Mouse (Mus musculus): Measurements from ENCODE around the gene Foxl1. TPM values are rescaled to one million over a fixed set of nuclear protein-coding genes. Genes with fewer than 3 reads are reported as not detected.

The Foxl1 gene
- polyA plus RNA-seq, 1 experiment from 2014 or later, result 3.3 TPM

DNA sequence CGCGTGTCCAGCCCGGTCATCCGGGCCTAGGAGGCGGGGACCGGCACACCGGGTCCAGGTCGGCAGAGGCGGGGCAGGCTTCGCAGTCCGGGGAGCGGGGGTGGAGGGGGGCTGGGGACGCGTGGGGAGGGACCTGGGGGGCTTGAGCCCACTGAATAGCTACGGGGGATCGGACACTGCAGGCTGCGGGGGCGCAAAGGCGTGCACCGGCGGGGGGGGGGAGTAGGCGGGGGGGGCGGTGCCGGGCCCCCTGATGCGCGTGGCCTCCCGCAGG, 43.9 kb upstream of the Foxl1 start:
- peak overlapping the region; percentile 83 for H3K9ac ChIP-seq (ENCODE audit: low read length)
- peaks cover 2% of the 10 kb centered on the region; the same call in 1 of the 2 replicates for H3K4me1 ChIP-seq (replicated peaks; ENCODE audit: control insufficient read depth, insufficient read depth, low read length)
- H3K36me3 ChIP-seq (ENCODE audit: control insufficient read depth, insufficient read depth, low read length), result no peaks in the 10 kb centered on the region
- peak overlapping the region; percentile 79 for H3K4me2 ChIP-seq (ENCODE audit: low read depth, low read length)
- H3K27ac ChIP-seq (ENCODE audit: low read length), result peak overlapping the region; percentile 99
- peak overlapping the region; percentile 57 for H3K4me3 ChIP-seq (ENCODE audit: low read length)
- WGBS, result 2% methylated on average over 8 of the region's 27 CpGs
- no peaks in the 10 kb centered on the region for H3K9me3 ChIP-seq (ENCODE audit: control insufficient read depth, low read length)
- peaks cover 57% of the 10 kb centered on the region for H3K27me3 ChIP-seq (ENCODE audit: control insufficient read depth, insufficient read depth, low read depth, low read length)
- no peak for ATAC-seq (ENCODE audit: low read depth)

DNA sequence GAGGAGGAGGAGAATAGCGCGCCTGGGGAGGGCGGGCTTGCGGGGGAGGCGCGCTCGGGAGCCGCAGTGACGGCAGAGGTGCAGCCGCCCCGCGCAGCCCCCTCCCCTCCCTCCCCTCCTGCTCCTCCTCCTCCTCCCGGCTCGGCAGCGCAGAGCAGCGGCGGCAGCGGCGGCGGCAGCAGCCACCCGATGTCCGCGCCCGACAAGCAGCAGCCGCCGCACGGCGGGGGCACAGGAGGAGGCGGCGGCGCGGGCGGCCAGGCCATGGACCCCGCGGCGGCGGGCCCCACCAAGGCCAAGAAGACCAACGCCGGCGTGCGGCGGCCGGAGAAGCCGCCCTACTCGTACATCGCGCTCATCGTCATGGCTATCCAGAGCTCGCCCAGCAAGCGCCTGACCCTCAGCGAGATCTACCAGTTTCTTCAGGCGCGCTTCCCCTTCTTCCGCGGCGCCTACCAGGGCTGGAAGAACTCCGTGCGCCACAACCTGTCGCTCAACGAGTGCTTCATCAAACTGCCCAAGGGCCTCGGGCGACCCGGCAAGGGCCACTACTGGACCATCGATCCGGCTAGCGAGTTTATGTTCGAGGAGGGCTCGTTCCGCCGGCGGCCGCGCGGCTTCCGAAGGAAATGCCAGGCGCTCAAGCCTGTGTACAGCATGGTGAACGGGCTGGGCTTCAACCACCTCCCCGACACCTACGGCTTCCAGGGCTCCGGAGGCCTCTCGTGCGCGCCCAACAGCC, 43.4 kb upstream of the Foxl1 start, which contains the start of gene Foxf1:
Foxf1 (plus strand) TSS at position 177 of the 742 bp plus-strand sequence.
- peak; percentile 85 for ATAC-seq (ENCODE audit: low read depth)
- Histone ChIP-seq H3K4me1 (replicated peaks; ENCODE audit: control insufficient read depth, insufficient read depth, low read length) (peaks cover 2% of the 10 kb centered on the region; the same call in 1 of the 2 replicates), H3K27me3 (ENCODE audit: control insufficient read depth, insufficient read depth, low read depth, low read length) (peaks cover 62% of the 10 kb centered on the region), H3K4me3 (ENCODE audit: low read length) (peak within 1 kb of the TSS; percentile 57), H3K4me2 (ENCODE audit: low read depth, low read length) (peak within 1 kb of the TSS; percentile 79), H3K27ac (ENCODE audit: low read length) (peak within 1 kb of the TSS; percentile 99), H3K9me3 (ENCODE audit: control insufficient read depth, low read length) (no peaks in the 10 kb centered on the region), H3K36me3 (ENCODE audit: control insufficient read depth, insufficient read depth, low read length) (no peaks in the 10 kb centered on the region), H3K9ac (ENCODE audit: low read length) (peak within 1 kb of the TSS; percentile 83)
- WGBS, result under 1% methylated on average over 56 of the region's 83 CpGs

DNA sequence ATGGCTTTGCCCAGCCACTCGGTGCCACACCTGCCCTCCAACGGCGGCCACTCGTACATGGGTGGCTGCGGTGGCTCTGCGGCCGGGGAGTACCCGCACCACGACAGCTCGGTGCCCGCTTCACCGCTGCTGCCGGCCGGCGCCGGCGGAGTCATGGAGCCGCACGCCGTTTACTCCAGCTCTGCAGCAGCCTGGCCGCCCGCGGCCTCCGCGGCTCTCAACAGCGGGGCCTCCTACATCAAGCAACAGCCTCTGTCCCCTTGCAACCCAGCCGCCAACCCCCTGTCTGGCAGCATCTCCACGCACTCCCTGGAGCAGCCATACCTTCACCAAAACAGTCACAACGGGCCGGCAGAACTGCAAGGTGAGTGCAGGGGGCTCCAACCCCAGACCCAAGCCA, 42.7 kb upstream of the Foxl1 start:
- peak overlapping the region; percentile 99 for H3K27ac ChIP-seq (ENCODE audit: low read length)
- peaks cover 64% of the 10 kb centered on the region for H3K27me3 ChIP-seq (ENCODE audit: control insufficient read depth, insufficient read depth, low read depth, low read length)
- peaks cover 2% of the 10 kb centered on the region; the same call in 1 of the 2 replicates for H3K4me1 ChIP-seq (replicated peaks; ENCODE audit: control insufficient read depth, insufficient read depth, low read length)
- peak overlapping the region; percentile 83 for H3K9ac ChIP-seq (ENCODE audit: low read length)
- H3K9me3 ChIP-seq (ENCODE audit: control insufficient read depth, low read length), result no peaks in the 10 kb centered on the region
- H3K4me3 ChIP-seq (ENCODE audit: low read length), result peak overlapping the region; percentile 57
- H3K4me2 ChIP-seq (ENCODE audit: low read depth, low read length), result peak overlapping the region; percentile 79
- 1% methylated on average over 30 of the region's 30 CpGs for WGBS
- ATAC-seq (ENCODE audit: low read depth), result no peak
- no peaks in the 10 kb centered on the region for H3K36me3 ChIP-seq (ENCODE audit: control insufficient read depth, insufficient read depth, low read length)

DNA sequence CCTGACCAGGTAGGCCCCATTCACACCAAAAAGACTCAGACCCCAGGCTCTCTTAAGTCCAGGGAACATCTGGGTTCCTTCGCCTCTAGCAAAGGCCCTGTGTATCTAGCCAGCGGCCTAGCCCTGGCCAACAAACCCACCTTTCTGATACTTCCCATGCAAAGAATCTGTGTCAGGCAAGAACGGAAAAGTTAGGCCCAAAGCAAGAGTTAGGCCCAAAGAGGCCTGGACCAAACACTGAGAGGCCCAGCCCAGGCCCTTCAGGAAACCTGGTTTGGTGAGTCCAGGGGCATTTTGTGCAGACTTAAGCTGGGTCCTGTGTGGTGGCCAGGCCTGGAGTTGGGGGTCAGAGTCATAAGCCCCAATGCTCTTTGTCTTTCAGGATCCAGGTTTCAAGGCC, 42.2 kb upstream of the Foxl1 start:
- no peaks in the 10 kb centered on the region for H3K9me3 ChIP-seq (ENCODE audit: control insufficient read depth, low read length)
- H3K27me3 ChIP-seq (ENCODE audit: control insufficient read depth, insufficient read depth, low read depth, low read length), result peaks cover 66% of the 10 kb centered on the region
- H3K4me1 ChIP-seq (replicated peaks; ENCODE audit: control insufficient read depth, insufficient read depth, low read length), result peaks cover 4% of the 10 kb centered on the region
- peak overlapping the region; percentile 83 for H3K9ac ChIP-seq (ENCODE audit: low read length)
- peak overlapping the region; percentile 99 for H3K27ac ChIP-seq (ENCODE audit: low read length)
- H3K4me2 ChIP-seq (ENCODE audit: low read depth, low read length), result peak overlapping the region; percentile 79
- no peaks in the 10 kb centered on the region for H3K36me3 ChIP-seq (ENCODE audit: control insufficient read depth, insufficient read depth, low read length)
- WGBS, result 21% methylated on average over 3 of the region's 3 CpGs
- ATAC-seq (ENCODE audit: low read depth), result no peak
- peak overlapping the region; percentile 57 for H3K4me3 ChIP-seq (ENCODE audit: low read length)

DNA sequence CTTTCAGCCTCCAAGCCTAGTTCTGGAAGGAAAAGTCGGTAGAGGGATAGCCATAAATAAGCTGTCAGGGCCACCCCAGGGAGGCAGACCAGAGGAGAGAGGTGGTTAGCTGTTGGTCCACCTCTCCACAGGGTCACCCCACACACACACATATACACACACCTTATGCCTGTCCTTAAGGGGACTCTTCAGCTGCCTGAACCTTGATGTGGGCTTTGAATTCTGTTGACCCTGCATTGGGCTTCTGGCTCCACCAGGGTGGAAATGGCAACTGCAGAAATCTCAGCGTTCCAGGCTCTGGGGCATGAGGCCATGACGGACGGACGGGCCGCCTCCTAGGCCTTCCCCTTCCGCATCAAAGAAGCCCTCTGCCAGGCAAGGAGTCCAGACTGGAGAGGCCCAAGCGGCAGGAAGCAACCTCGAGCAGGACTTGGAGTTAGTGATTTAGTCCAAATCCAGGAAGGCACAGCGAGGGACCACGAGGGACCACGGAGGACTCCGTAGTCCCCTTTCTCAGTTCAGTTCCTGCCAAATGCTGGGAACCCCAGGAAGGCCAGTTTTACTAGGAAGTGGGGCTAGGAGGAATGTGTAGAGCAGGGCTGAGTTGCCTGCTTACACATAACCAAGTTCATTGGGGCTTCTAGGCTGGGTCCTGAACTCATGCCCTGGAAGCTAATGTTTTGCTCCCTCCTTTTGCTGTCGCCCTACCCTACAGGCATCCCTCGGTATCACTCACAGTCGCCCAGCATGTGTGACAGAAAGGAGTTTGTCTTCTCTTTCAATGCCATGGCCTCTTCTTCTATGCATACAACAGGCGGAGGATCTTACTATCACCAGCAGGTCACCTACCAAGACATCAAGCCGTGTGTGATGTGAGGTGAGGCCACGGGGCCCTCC, 41.5 kb upstream of the Foxl1 start:
- ATAC-seq (ENCODE audit: low read depth), result no peak
- Histone ChIP-seq H3K36me3 (ENCODE audit: control insufficient read depth, insufficient read depth, low read length) (no peaks in the 10 kb centered on the region), H3K27me3 (ENCODE audit: control insufficient read depth, insufficient read depth, low read depth, low read length) (peaks cover 71% of the 10 kb centered on the region), H3K9me3 (ENCODE audit: control insufficient read depth, low read length) (no peaks in the 10 kb centered on the region), H3K4me2 (ENCODE audit: low read depth, low read length) (peak overlapping the region; percentile 79), H3K9ac (ENCODE audit: low read length) (peak overlapping the region; percentile 83), H3K4me3 (ENCODE audit: low read length) (peak overlapping the region; percentile 57), H3K4me1 (replicated peaks; ENCODE audit: control insufficient read depth, insufficient read depth, low read length) (peaks cover 6% of the 10 kb centered on the region), H3K27ac (ENCODE audit: low read length) (peak overlapping the region; percentile 99)
- 9% methylated on average over 19 of the region's 19 CpGs for WGBS

DNA sequence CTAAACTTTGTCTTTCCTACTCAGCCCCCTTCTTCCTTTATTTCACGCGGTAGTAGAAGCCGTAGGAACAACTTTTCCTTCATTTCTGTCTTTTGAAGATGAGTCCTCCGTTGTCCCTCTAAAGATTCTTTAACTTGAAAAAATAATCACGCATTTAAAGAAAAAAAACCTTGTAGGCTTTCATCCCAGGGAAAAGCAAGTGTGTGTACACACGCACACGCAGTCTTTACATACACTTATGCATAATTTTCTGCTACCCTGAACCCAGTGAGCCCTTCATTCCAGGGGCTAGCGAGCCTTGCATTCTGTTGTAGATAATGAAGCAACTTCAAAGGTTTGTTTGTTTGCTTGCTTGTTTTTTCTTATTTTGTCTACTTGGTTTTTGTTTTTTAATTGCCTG, 39.5 kb upstream of the Foxl1 start:
- Histone ChIP-seq H3K4me3 (ENCODE audit: low read length) (peak overlapping the region; percentile 57), H3K36me3 (ENCODE audit: control insufficient read depth, insufficient read depth, low read length) (no peaks in the 10 kb centered on the region), H3K9ac (ENCODE audit: low read length) (peak overlapping the region; percentile 69), H3K27ac (ENCODE audit: low read length) (no peak overlapping the region), H3K4me1 (replicated peaks; ENCODE audit: control insufficient read depth, insufficient read depth, low read length) (peaks cover 7% of the 10 kb centered on the region), H3K4me2 (ENCODE audit: low read depth, low read length) (peak overlapping the region; percentile 79), H3K9me3 (ENCODE audit: control insufficient read depth, low read length) (no peaks in the 10 kb centered on the region), H3K27me3 (ENCODE audit: control insufficient read depth, insufficient read depth, low read depth, low read length) (peaks cover 54% of the 10 kb centered on the region)
- 9% methylated on average over 8 of the region's 8 CpGs for whole genome bisulfite sequencing
- ATAC-seq (ENCODE audit: low read depth), result no peak

DNA sequence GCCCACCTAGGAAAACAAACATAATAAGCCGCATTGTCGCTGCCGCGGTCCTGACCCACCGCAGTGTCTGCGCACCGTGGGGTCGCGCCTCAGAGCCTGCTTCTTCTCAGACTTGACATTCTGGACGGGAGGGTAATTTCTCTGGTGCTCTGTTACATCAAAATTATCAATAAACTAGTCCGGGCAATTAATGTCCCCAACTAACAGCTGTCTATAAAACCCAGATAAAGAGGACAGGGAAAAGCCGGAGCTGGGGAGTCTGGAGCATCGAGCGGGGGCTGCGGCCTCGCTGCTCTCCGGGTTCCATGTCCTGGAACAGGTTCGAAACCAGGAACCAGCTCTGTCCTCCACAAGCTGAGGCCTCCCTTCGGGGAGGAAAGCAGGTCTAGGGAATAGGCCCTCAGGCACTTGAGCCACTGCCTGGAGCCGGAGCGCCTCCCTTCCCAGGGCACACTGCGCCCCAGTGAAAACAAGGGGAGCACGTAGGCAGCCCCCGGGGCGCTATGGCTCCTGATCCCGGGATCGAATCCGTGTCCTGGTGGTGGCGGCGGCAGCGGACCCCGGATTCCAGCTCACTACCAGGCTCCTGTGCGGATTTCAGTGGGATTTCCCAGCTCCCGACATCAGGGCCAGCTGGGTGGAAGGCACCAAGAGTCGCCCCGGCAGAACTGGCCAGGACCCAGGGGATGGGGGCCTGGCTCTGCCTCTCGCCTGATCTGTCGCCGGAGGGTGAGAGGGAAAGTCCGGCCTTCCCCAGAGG, 38.7 kb upstream of the Foxl1 start:
- Histone ChIP-seq H3K27me3 (ENCODE audit: control insufficient read depth, insufficient read depth, low read depth, low read length) (peaks cover 48% of the 10 kb centered on the region), H3K27ac (ENCODE audit: low read length) (peak overlapping the region; percentile 82), H3K4me2 (ENCODE audit: low read depth, low read length) (peak overlapping the region; percentile 79), H3K4me3 (ENCODE audit: low read length) (peak overlapping the region; percentile 57), H3K9ac (ENCODE audit: low read length) (peak overlapping the region; percentile 69), H3K4me1 (replicated peaks; ENCODE audit: control insufficient read depth, insufficient read depth, low read length) (peaks cover 7% of the 10 kb centered on the region), H3K36me3 (ENCODE audit: control insufficient read depth, insufficient read depth, low read length) (no peaks in the 10 kb centered on the region), H3K9me3 (ENCODE audit: control insufficient read depth, low read length) (no peaks in the 10 kb centered on the region)
- WGBS, result 6% methylated on average over 40 of the region's 40 CpGs
- ATAC-seq (ENCODE audit: low read depth), result no peak

DNA sequence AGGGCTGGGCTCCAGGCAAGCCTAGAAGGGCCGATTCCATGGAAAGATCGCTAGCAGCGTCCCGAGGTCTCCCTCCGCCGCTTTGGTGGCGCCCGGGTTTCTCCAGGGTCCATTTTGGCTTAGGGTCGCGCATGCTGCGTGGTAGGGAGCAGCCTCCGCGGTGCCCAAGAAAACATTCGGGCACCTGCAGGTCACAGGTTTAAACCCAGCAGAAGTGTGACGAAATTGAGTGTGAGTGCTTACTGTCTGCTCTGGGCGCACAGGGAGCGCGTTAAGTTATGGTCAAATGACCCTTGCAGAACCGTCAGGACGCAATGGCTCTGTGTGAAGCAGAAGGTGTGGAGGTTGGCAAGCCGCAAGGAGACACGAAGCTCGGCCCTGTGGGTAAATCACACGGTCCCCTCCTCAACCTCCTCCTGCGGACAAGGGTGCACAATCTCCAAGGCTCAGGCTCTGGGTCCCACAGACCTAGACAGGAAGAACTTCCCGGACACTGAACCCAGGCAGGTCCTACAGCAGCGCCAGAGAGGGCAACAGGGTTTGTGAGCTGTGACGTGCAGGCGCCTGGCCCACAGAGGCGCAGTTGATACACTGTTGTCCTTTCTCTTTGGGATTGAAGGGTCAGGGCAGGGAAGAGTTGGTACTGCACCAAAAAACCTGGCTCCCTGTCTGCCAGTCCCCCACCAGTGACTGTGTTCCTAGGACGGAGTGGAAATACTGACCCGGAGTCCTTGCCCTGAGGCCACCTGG, 37.9 kb upstream of the Foxl1 start:
- Histone ChIP-seq H3K27ac (ENCODE audit: low read length) (peak overlapping the region; percentile 82), H3K9me3 (ENCODE audit: control insufficient read depth, low read length) (no peaks in the 10 kb centered on the region), H3K4me3 (ENCODE audit: low read length) (peak overlapping the region; percentile 57), H3K9ac (ENCODE audit: low read length) (peak overlapping the region; percentile 69), H3K27me3 (ENCODE audit: control insufficient read depth, insufficient read depth, low read depth, low read length) (peaks cover 40% of the 10 kb centered on the region), H3K4me2 (ENCODE audit: low read depth, low read length) (peak overlapping the region; percentile 79), H3K4me1 (replicated peaks; ENCODE audit: control insufficient read depth, insufficient read depth, low read length) (peaks cover 7% of the 10 kb centered on the region), H3K36me3 (ENCODE audit: control insufficient read depth, insufficient read depth, low read length) (no peaks in the 10 kb centered on the region)
- ATAC-seq (ENCODE audit: low read depth), result 0 out of 2 replicates have a peak, but pooled peaks have one; percentile 2
- WGBS, result 10% methylated on average over 32 of the region's 32 CpGs
